Mouse (Mus musculus): ENCODE measurements at regions not wholly inside any gene's neighbourhood (a gene's known extent, or its start where the extent isn't known, plus 50 kb on each side); places are given as distances from the start of the nearest gene placed in this dataset.
A peak's percentile ranks its signal among the peaks of the same experiment; 100 is the strongest.
"Not testable (repeated sequence)": the region's sequence is repeated elsewhere in the genome, so short reads cannot be mapped to it uniquely, and the experiment has no call there.

DNA sequence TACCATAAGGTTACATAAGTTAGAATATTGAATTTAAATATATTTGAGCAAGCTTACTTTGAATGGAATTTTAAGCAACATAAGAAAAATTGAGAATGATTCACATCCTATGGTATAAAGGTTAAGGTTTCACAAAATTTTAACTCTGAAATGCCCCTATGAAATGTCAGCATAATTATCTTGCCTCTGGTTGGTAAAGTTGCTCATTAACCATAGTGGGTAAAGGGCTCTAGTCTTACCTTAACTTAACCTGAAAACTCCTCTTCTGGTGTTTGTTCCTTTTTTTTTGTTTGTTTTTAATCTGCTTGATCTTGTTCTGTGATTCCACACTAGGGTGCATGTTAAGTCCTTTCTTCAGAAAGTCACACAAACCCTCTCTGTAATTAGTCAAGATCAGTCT is 218.5 kb upstream of the Mpdz start:
- no peak overlapping the region for H3K27ac ChIP-seq (replicated peaks; ENCODE audit: low read depth, low read length)
- H3K4me3 ChIP-seq (ENCODE audit: insufficient read depth, low read depth, low read length) = no peak overlapping the region
- no peaks in the 10 kb centered on the region for H3K4me1 ChIP-seq (ENCODE audit: control insufficient read depth, insufficient read depth, insufficient read length, low read length)

GRCm38 (mm10) chr4:81628496-81628828 is 185.8 kb upstream of the Mpdz start:
- no peak overlapping the region for H3K27ac ChIP-seq (replicated peaks; ENCODE audit: low read depth, low read length)
- no peaks in the 10 kb centered on the region; the same call in 1 of the 2 replicates for H3K4me1 ChIP-seq (ENCODE audit: control insufficient read depth, insufficient read depth, insufficient read length, low read length)
- H3K4me3 ChIP-seq (ENCODE audit: insufficient read depth, low read depth, low read length) = no peak overlapping the region

- no peaks in the 10 kb centered on the region; the same call in 1 of the 2 replicates for H3K4me1 ChIP-seq (ENCODE audit: control insufficient read depth, insufficient read depth, insufficient read length, low read length)
- H3K27ac ChIP-seq (replicated peaks; ENCODE audit: low read depth, low read length) = no peak overlapping the region
- no peak overlapping the region for H3K4me3 ChIP-seq (ENCODE audit: insufficient read depth, low read depth, low read length)
Observed at GRCm38 (mm10) chr4:81627714-81628495, 185.3 kb upstream of the Mpdz start.

- no peak overlapping the region for H3K27ac ChIP-seq (replicated peaks; ENCODE audit: low read depth, low read length)
- no peaks in the 10 kb centered on the region; the same call in 1 of the 2 replicates for H3K4me1 ChIP-seq (ENCODE audit: control insufficient read depth, insufficient read depth, insufficient read length, low read length)
- no peak overlapping the region for H3K4me3 ChIP-seq (ENCODE audit: insufficient read depth, low read depth, low read length)
Observed at GRCm38 (mm10) chr4:81625348-81625934, 182.8 kb upstream of the Mpdz start.

DNA sequence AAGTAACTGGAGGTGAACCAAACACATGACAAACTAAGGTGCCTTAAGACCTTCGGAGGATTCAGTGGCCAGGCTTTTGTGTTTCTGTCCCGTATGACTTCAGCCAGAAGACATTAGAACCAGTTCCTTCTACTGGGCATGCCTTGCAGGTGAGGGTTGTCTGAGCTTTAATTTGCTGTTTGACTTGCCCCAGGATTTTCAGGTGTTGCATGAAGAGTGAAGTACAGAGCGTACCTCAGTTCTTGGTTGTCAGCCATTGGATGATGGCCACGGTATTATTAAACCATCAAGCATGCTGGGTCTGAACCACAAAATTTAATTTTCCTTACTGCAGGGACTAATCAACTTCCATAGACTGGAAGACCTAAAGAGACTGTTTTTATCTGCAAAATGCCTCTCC is 181.5 kb upstream of the Mpdz start:
- Histone ChIP-seq H3K27ac (replicated peaks; ENCODE audit: low read depth, low read length) (no peak overlapping the region), H3K4me1 (ENCODE audit: control insufficient read depth, insufficient read depth, insufficient read length, low read length) (no peaks in the 10 kb centered on the region; the same call in 1 of the 2 replicates), H3K4me3 (ENCODE audit: insufficient read depth, low read depth, low read length) (no peak overlapping the region)

GRCm38 (mm10) chr4:81621391-81622137 is 178.9 kb upstream of the Mpdz start:
- Histone ChIP-seq H3K4me3 (ENCODE audit: insufficient read depth, low read depth, low read length) (no peak overlapping the region), H3K4me1 (ENCODE audit: control insufficient read depth, insufficient read depth, insufficient read length, low read length) (no peaks in the 10 kb centered on the region; the same call in 1 of the 2 replicates), H3K27ac (replicated peaks; ENCODE audit: low read depth, low read length) (peak overlapping the region; percentile 78)

- H3K4me1 ChIP-seq (ENCODE audit: control insufficient read depth, insufficient read depth, insufficient read length, low read length) = no peaks in the 10 kb centered on the region
- H3K4me3 ChIP-seq (ENCODE audit: insufficient read depth, low read depth, low read length) = no peak overlapping the region
- no peak overlapping the region for H3K27ac ChIP-seq (replicated peaks; ENCODE audit: low read depth, low read length)
Observed at GRCm38 (mm10) chr4:81617191-81617590, 174.6 kb upstream of the Mpdz start.

GRCm38 (mm10) chr4:81611191-81611590 is 168.6 kb upstream of the Mpdz start:
- H3K27ac ChIP-seq (replicated peaks; ENCODE audit: low read depth, low read length) = no peak overlapping the region

DNA sequence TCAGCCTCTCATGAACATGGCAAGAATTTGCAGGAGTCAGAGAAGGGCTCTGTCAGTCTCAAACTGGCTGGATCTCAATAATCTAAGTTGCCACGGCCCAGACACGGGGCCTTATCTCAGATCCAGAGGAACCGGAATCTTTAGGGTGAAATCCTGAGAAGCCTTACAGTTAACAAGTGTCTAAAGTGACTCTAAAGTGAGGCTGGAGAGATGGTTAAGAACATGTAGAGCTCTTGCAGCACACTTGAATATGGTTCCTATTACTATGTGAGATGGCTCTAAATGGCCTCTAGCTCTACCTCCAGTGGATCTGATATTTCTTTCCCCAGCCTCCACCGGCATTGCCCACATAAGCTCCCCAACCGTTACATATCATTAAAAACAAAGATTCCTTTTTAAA is 157.8 kb upstream of the Mpdz start:
- H3K4me3 ChIP-seq (ENCODE audit: insufficient read depth, low read depth, low read length) = no peak overlapping the region
- no peak overlapping the region for H3K27ac ChIP-seq (replicated peaks; ENCODE audit: low read depth, low read length)

More at GRCm38 (mm10) chr4:81611191-81611590, 168.6 kb upstream of the Mpdz start:
- Histone ChIP-seq H3K4me1 (ENCODE audit: control insufficient read depth, insufficient read depth, insufficient read length, low read length) (no peaks in the 10 kb centered on the region), H3K4me3 (ENCODE audit: insufficient read depth, low read depth, low read length) (no peak overlapping the region)

GRCm38 (mm10) chr4:81597390-81597789 is 154.8 kb upstream of the Mpdz start:
- H3K4me3 ChIP-seq (ENCODE audit: insufficient read depth, low read depth, low read length) = no peak overlapping the region
- H3K27ac ChIP-seq (replicated peaks; ENCODE audit: low read depth, low read length) = no peak overlapping the region

More for the DNA sequence above, 157.8 kb upstream of the Mpdz start:
- no peaks in the 10 kb centered on the region for H3K4me1 ChIP-seq (ENCODE audit: control insufficient read depth, insufficient read depth, insufficient read length, low read length)

DNA sequence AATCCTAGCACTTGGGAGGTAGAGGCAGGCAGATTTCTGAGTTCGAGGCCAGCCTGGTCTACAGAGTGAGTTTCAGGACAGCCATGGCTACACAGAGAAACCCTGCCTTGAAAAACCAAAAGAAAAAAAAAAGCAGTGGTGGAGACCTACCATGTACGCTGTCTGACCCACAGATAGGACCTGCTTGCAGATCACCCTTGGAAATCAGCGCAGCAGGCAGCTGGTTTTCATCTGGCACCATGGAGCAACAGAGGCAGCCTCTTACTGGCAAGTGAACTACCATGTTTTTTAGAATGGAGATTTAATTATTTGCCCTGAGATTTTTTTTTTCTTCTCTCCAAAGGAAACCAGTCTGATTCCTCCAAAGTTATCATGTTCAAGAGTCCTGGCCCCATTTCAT is 150.8 kb upstream of the Mpdz start:
- not testable (repeated sequence) for H3K4me3 ChIP-seq (ENCODE audit: insufficient read depth, low read depth, low read length); H3K4me1 ChIP-seq (ENCODE audit: control insufficient read depth, insufficient read depth, insufficient read length, low read length); H3K27ac ChIP-seq (replicated peaks; ENCODE audit: low read depth, low read length)

More at GRCm38 (mm10) chr4:81597390-81597789, 154.8 kb upstream of the Mpdz start:
- H3K4me1 ChIP-seq (ENCODE audit: control insufficient read depth, insufficient read depth, insufficient read length, low read length) = no peaks in the 10 kb centered on the region

DNA sequence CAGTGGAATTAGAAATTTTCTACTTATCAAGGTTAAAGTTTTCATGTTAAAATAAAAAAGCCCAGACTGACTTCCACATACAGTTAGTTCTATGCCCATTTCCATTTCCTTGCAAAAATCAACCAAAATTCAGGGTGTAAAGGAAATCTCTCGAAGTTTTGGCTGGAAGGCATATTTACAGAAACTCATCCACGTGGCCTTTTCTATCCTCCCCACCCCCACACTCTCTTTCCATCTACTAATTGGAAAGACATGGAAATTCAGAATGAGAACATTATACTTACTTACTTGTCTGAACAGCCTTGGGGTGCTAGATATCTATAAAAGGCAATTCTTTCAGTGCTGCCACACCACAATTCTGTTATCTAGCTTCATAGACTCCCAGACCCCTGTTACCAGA is 139.9 kb upstream of the Mpdz start:
- Histone ChIP-seq H3K4me3 (ENCODE audit: insufficient read depth, low read depth, low read length) (no peak overlapping the region), H3K4me1 (ENCODE audit: control insufficient read depth, insufficient read depth, insufficient read length, low read length) (0 out of 2 replicates have a peak, but pooled peaks cover 2% of the 10 kb centered on the region), H3K27ac (replicated peaks; ENCODE audit: low read depth, low read length) (no peak overlapping the region)

DNA sequence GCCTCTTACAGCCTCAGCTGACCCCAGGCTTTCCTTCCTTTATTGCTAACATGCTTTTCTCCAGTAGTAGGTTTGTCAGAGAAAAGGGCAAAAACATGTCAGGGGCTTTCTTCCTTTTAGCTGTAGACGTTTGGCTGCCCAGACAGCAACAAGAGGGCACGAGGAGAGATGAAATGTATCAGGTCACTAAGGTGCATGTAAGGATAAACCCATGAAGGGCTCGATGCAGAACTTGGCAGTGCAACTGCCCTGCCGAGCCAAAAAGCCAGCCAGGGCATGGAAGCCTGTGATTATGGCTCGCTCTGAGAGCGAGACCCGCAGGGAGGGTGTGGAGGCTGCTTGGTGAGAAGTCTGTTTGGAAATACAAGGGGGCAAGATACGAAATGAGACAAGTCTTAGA is 137.9 kb upstream of the Mpdz start:
- Histone ChIP-seq H3K4me3 (ENCODE audit: insufficient read depth, low read depth, low read length) (peak overlapping the region; percentile 31), H3K4me1 (ENCODE audit: control insufficient read depth, insufficient read depth, insufficient read length, low read length) (0 out of 2 replicates have a peak, but pooled peaks cover 2% of the 10 kb centered on the region), H3K27ac (replicated peaks; ENCODE audit: low read depth, low read length) (peak overlapping the region; percentile 57)

- Histone ChIP-seq H3K27ac (replicated peaks; ENCODE audit: low read depth, low read length) (no peak overlapping the region), H3K4me3 (ENCODE audit: insufficient read depth, low read depth, low read length) (no peak overlapping the region)
Observed at GRCm38 (mm10) chr4:81579389-81580110, 136.9 kb upstream of the Mpdz start.

GRCm38 (mm10) chr4:81578981-81579380 is 136.4 kb upstream of the Mpdz start:
- no peak overlapping the region for H3K27ac ChIP-seq (replicated peaks; ENCODE audit: low read depth, low read length)
- H3K4me3 ChIP-seq (ENCODE audit: insufficient read depth, low read depth, low read length) = no peak overlapping the region
- H3K4me1 ChIP-seq (ENCODE audit: control insufficient read depth, insufficient read depth, insufficient read length, low read length) = 0 out of 2 replicates have a peak, but pooled peaks cover 2% of the 10 kb centered on the region

More at GRCm38 (mm10) chr4:81579389-81580110, 136.9 kb upstream of the Mpdz start:
- 0 out of 2 replicates have a peak, but pooled peaks cover 2% of the 10 kb centered on the region for H3K4me1 ChIP-seq (ENCODE audit: control insufficient read depth, insufficient read depth, insufficient read length, low read length)

Measured in brown adipose tissue, adult 24 weeks (tissue).